Mouse (Mus musculus) embryonic facial prominence, embryonic 11.5 days (tissue): ENCODE data around the gene Prl4a1. TPM values are rescaled to one million over a fixed set of nuclear protein-coding genes. Genes with fewer than 3 reads are reported as not detected.

Source experiments
- polyA plus RNA-seq: library from polyadenylated mRNA; unstranded; fragments of >200 nt; fragmentation: Nextera tagmentation; extraction: Ambion mirVana; gene quantifications from 2 replicates; pipeline ENCODE4 v1.2.1, GENCODE M21; 2014

Prl4a1 gene
- polyA plus RNA-seq, 1 experiment from 2014 or later = not detected

Other genes with a start within 250 kb of the Prl4a1 start
- gene Prl7c1, start 235.4 kb upstream of the Prl4a1 start, polyA plus RNA-seq = not detected in 2 replicates
- gene Prl2a1, start 214.6 kb upstream of the Prl4a1 start, polyA plus RNA-seq = not detected in 2 replicates
- not detected in 2 replicates for gene Prl2c1, start 166.9 kb upstream of the Prl4a1 start, polyA plus RNA-seq
- gene Prl5a1, start 126.3 kb downstream of the Prl4a1 start, polyA plus RNA-seq = not detected in 2 replicates
- 2.2 and 3.9 TPM in 2 replicates for gene Gm11361, start 241.3 kb downstream of the Prl4a1 start, polyA plus RNA-seq